Mouse (Mus musculus): ENCODE data around the gene Psen1.

Psen1 gene

GRCm38 (mm10) chr12:83721281-83721680 is 33.3 kb downstream of the Psen1 start:
- no peak for DNase-seq (ENCODE audit: extremely low spot score, low read depth, low spot score)

GRCm38 (mm10) chr12:83723037-83723436 is 35.1 kb downstream of the Psen1 start:
- DNase-seq (ENCODE audit: extremely low spot score, low read depth, low spot score) = no peak

GRCm38 (mm10) chr12:83726510-83727308 is 38.8 kb downstream of the Psen1 start:
- DNase-seq (ENCODE audit: extremely low spot score, low read depth, low spot score) = no peak

- no peak for DNase-seq (ENCODE audit: extremely low spot score, low read depth, low spot score)
Observed at GRCm38 (mm10) chr12:83732225-83732624, 44.3 kb downstream of the Psen1 start.

GRCm38 (mm10) chr12:83734047-83734446 is 46.1 kb downstream of the Psen1 start:
- no peak for DNase-seq (ENCODE audit: extremely low spot score, low read depth, low spot score)

DNA sequence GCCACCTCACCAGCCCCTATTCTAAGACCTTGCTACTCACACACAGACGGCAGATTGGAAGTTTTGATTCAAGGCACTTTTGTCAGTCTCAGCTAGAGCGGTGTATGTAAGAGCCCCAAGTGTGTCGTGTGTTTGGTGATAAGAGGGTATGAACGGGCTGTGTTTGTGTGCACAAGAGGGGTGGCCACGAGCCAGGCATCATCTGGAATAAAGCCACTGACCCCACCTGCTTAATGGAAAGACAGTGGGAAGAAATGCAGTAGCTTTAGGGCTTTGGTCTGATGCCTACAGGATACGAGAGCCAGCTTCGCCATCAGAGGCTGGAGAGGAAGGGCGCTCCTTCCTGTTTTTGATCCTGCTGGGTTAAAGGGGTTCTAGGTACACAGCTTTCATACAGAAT is 48.3 kb downstream of the Psen1 start:
- DNase-seq (ENCODE audit: extremely low spot score, low read depth, low spot score) = no peak

DNA sequence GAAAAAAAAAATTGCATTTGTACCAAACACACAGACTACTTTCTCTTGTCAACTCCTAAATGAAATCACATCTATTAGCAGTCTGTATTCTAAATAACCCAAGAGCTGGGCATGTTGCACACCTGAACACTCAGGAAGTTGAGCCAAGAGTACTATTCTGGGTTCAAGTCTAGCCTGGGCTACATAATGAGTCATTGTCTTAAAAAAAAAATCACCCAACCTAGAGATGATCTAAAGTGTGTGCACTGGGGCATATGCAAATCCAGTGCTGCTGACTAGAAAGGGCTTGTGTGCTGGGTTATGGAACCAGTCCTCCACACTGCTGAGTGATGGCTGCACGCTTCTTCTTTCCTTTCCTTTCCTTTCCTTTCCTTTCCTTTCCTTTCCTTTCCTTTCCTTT is 50.7 kb downstream of the Psen1 start:
- DNase-seq (ENCODE audit: extremely low spot score, low read depth, low spot score) = no peak

GRCm38 (mm10) chr12:83741722-83742121 is 53.8 kb downstream of the Psen1 start:
- no peak for DNase-seq (ENCODE audit: extremely low spot score, low read depth, low spot score)

DNA sequence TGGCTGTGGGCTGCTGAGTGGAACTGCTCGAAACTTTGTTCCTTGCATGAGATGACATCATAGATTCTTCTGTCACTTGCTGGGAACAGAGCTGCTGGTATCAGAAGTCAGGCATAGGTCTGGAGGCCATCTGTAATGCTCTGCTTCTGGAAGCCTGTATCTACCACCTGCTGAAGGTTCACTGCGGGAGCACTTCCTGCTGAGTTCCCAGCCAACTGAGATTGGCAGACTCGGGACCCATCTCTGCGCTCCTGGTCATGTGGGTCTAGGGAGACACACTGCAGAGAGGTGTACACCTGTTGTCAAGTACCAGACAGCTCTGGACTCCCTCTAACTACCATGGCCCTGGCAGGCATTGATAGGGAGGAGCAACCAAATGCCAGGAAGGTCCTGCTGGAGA is 54.9 kb downstream of the Psen1 start:
- DNase-seq (ENCODE audit: extremely low spot score, low read depth, low spot score) = no peak

DNA sequence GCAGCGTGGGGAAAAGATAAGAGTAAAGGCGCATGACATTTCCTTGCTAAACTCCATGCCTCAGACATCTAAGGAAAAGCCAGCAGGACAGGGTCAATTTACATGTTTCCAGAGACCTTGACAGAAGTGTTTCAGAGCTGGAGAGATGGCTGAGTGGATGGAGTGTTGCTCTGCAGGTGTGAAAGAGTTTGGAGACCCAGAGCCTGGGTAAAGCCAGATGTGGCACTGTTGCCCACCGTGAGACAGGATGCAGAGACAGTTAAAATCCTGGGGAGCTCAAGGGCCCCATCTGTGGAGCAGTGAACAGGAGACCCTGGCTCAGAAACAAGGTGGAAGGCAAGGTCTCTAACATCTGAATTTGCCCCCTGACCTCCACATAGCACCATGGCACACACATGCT is 55.8 kb downstream of the Psen1 start:
- no peak for DNase-seq (ENCODE audit: extremely low spot score, low read depth, low spot score)

DNA sequence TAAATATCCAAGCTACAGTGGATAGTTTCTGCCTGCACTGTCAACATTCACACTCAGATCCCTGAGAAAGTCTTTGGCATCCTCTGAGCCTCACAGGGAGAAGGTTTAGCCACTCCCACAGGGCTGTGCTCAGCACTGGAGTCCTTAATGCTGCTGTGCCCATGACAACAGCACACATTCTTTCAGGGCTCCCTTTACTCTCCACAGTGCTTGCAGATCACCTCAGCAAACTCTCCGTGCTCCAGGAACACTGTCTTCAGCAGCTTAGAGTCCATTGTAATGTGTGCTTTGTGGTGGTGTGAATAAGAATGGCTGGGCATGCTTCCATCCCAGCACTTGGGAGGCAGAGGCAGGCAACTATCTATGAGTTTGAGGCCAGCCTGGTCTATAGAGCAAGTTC is 61.2 kb downstream of the Psen1 start:
- no peak for DNase-seq (ENCODE audit: extremely low spot score, low read depth, low spot score)

GRCm38 (mm10) chr12:83752495-83752894 is 64.5 kb downstream of the Psen1 start:
- DNase-seq (ENCODE audit: extremely low spot score, low read depth, low spot score) = no peak

DNA sequence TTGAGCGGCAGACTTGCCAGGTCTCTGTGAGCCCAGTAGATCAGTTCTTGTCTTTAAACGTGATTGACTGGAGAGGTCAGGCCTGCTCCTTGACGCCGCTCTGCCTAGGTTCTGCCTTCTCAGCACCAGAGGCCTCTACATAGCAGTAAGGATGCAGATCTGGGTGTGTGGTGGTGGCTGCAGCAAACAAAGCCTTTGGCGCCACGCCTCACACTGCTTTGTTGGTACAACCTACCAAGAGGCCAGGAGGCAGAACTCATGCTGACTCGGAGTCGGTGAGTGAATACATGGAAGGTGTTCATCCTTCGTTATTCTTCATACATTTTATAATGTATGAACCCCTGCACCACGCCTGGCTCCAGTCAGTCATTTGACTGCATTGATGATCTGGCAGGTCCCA is 70.8 kb downstream of the Psen1 start:
- no peak for DNase-seq (ENCODE audit: extremely low spot score, low read depth, low spot score)

- DNase-seq (ENCODE audit: extremely low spot score, low read depth, low spot score) = no peak
Observed at GRCm38 (mm10) chr12:83760201-83760600, 72.2 kb downstream of the Psen1 start.

GRCm38 (mm10) chr12:83762706-83763105 is 74.8 kb downstream of the Psen1 start:
- DNase-seq (ENCODE audit: extremely low spot score, low read depth, low spot score) = no peak

DNA sequence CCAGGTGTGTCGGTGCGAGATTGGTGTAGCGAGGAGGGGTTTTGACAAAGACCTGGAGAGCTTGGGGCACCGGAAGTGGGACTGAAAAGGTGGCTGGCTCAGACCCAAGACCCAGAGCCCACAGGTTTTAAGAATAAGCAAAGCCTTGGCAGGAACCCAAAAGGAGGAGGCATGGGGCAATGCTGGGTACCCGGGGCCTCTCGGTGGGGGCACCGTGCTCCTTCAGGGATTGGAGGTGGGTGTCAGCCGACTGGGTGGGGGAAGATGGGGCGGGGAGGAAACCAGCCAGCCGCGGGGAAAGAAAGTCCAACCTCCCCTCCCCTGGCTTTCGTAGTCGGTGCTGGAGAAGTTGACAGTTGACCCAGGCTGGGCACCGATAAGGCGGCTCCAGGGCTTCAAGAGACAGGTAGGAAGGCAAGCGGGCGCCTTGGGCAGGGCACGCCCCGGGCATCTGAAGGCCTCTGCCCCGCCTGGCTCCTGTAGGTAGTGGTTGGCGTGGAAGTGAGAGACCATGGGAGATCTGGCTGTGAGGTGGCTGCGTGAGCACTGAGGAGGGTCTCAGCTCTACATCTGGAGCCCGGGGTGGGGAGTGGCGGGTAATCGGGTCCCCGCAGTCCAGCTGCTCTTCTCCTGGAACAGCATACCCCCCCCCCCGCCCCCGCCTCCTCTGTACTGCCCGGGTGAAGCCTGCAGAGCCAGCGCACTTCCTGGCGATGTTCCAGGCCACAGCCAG is 75.5 kb downstream of the Psen1 start, which contains the start of gene Papln:
Papln (plus strand) TSS at position 324 of the 733 bp plus-strand sequence.
- no peak for DNase-seq (ENCODE audit: extremely low spot score, low read depth, low spot score)

DNA sequence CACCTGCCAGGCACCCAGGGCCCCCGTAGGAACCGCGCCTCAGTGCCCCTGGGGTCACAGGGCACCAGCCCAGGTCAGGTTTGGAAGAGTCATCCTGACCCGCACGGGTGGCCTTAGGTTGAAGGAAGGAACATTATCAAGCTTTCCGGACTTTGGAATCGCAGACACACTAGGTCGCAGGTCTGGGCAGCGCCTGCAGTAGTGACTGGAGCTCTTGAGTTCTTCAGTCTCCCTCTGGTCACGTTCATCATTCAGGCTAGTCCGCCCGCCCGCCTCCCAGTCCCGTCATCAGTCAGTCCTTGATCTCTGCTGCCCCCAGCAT is 76.1 kb downstream of the Psen1 start:
- no peak for DNase-seq (ENCODE audit: extremely low spot score, low read depth, low spot score)

DNA sequence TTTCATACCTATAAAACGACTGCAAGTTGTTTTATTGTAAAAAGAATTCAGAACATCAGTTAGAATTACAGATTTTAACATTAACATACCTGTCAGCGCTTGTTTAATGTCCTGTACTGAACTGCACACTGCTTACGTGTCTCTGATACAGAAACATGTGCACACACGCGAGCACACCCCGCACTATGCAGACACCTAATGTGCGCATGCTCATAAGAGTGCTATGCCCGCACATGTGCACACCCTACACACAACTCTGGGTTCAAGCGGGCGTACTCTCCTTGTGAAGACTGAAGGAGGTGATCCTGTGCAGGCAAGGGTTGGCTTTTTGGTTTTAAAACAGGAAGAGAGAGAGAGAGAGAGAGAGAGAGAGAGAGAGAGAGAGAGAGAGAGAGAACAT is 76.6 kb downstream of the Psen1 start:
- DNase-seq (ENCODE audit: extremely low spot score, low read depth, low spot score) = no peak

- no peak for DNase-seq (ENCODE audit: extremely low spot score, low read depth, low spot score)
Observed at GRCm38 (mm10) chr12:83765965-83766603, 78.1 kb downstream of the Psen1 start.

GRCm38 (mm10) chr12:83767833-83768232 is 79.9 kb downstream of the Psen1 start:
- no peak for DNase-seq (ENCODE audit: extremely low spot score, low read depth, low spot score)

DNA sequence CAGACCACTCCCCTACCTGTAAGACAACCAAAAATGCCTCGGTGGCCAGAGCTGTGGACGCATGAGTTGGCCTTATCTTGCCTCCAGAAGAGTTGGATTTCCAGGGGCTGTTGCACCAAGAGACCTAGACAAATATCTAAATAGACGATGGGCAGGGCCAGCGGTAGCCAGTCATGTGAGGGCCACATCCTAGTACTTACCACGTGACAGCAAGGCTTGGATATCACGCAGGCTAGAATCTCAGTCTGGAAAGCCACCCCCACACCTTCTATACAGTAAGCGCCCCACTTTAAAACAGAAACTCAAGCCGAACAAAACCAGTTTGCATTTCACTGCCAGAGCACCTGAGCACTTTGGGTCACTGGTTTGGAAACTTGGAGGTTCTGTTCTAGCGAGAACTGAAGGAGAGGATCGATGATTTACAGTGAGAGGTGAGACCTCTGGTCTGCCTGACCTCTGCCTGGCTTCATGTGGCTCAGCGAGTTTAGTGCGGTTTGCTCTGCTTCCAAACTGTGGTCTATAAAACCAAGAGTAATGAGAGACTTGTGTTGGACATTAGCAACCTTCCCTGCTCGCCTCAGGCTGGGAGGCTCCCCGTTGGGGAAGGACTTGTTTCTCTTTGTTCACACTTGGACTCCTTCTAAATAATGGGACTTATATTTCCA is 80.4 kb downstream of the Psen1 start:
- no peak for DNase-seq (ENCODE audit: extremely low spot score, low read depth, low spot score)
